Mouse (Mus musculus) layer of hippocampus, adult 9-10 months (tissue): ENCODE measurements around the gene Olfr775.

Experiments used
- DNase-seq: peaks from one replicate; pipeline ENCODE4 v3.0.0; 2022; ENCODE audit warnings: low spot score

The Olfr775 gene

GRCm38 (mm10) chr10:129248112-129248511 is at the start of gene Olfr775:
Gene Olfr775 (plus strand): TSS chr10:129248412.
- no peak for DNase-seq

- DNase-seq: no peak
Measured at GRCm38 (mm10) chr10:129230737-129231136, 17.5 kb upstream of the Olfr775 start.

- DNase-seq: no peak
Measured at GRCm38 (mm10) chr10:129235904-129236303, 12.3 kb upstream of the Olfr775 start, which contains the start of gene Olfr774. Gene Olfr774 (plus strand): TSS chr10:129236204.

GRCm38 (mm10) chr10:129258827-129259226 is 10.6 kb downstream of the Olfr775 start, which contains the start of gene Olfr776:
Gene Olfr776 (plus strand): TSS chr10:129259127.
- no peak for DNase-seq

GRCm38 (mm10) chr10:129271081-129271535 is 22.9 kb downstream of the Olfr775 start, which contains the start of gene Olfr777:
Gene Olfr777 (minus strand): TSS chr10:129271485.
- DNase-seq: no peak
